Mouse (Mus musculus): ENCODE data around the gene Zkscan5.
"Not testable (repeated sequence)": the region's sequence is repeated elsewhere in the genome, so short reads cannot be mapped to it uniquely, and the experiment has no call there.

The Zkscan5 gene

GRCm38 (mm10) chr5:145214679-145215078 is 10.3 kb downstream of the Zkscan5 start:
- no peak for DNase-seq

GRCm38 (mm10) chr5:145217746-145218145 is 13.4 kb downstream of the Zkscan5 start:
- no peak for DNase-seq

- no peak for DNase-seq
These were observed 13.8 kb downstream of the Zkscan5 start for GRCm38 (mm10) chr5:145218206-145218605.

GRCm38 (mm10) chr5:145218671-145219070 is 14.3 kb downstream of the Zkscan5 start:
- DNase-seq, result no peak

- DNase-seq, result no peak
These were observed 15.6 kb downstream of the Zkscan5 start for GRCm38 (mm10) chr5:145219981-145220380.

- DNase-seq, result no peak
These were observed 18.5 kb downstream of the Zkscan5 start for GRCm38 (mm10) chr5:145222840-145223239.

GRCm38 (mm10) chr5:145223395-145223794 is 19.0 kb downstream of the Zkscan5 start:
- no peak for DNase-seq

- DNase-seq, result no peak
These were observed 22.1 kb downstream of the Zkscan5 start for GRCm38 (mm10) chr5:145226453-145226852.

GRCm38 (mm10) chr5:145229283-145229682 is 24.9 kb downstream of the Zkscan5 start:
- not testable (repeated sequence) for DNase-seq

GRCm38 (mm10) chr5:145230641-145231040 is 26.3 kb downstream of the Zkscan5 start:
- no peak for DNase-seq

GRCm38 (mm10) chr5:145231367-145231871 is 27.1 kb downstream of the Zkscan5 start, which contains the start of gene Zfp655:
Gene Zfp655, plus strand, starts transcription at chr5:145231715.
- peak; percentile 96 for DNase-seq

- DNase-seq, result no peak
These were observed 27.6 kb downstream of the Zkscan5 start for GRCm38 (mm10) chr5:145231893-145232411.

- peak; percentile 53 for DNase-seq
These were observed 30.3 kb downstream of the Zkscan5 start for GRCm38 (mm10) chr5:145234636-145235035.

GRCm38 (mm10) chr5:145249520-145249919 is 45.2 kb downstream of the Zkscan5 start:
- no peak for DNase-seq
